Mouse (Mus musculus) cerebellum, adult 8-10 months (tissue): ENCODE measurements around the gene Tmem201.
A peak's percentile ranks its signal among the peaks of the same experiment; 100 is the strongest.
"Not testable (repeated sequence)": the region's sequence is repeated elsewhere in the genome, so short reads cannot be mapped to it uniquely, and the experiment has no call there.

Experiments used
- DNase-seq: peaks from one replicate; pipeline ENCODE4 v3.0.0; 2022

The Tmem201 gene

DNA sequence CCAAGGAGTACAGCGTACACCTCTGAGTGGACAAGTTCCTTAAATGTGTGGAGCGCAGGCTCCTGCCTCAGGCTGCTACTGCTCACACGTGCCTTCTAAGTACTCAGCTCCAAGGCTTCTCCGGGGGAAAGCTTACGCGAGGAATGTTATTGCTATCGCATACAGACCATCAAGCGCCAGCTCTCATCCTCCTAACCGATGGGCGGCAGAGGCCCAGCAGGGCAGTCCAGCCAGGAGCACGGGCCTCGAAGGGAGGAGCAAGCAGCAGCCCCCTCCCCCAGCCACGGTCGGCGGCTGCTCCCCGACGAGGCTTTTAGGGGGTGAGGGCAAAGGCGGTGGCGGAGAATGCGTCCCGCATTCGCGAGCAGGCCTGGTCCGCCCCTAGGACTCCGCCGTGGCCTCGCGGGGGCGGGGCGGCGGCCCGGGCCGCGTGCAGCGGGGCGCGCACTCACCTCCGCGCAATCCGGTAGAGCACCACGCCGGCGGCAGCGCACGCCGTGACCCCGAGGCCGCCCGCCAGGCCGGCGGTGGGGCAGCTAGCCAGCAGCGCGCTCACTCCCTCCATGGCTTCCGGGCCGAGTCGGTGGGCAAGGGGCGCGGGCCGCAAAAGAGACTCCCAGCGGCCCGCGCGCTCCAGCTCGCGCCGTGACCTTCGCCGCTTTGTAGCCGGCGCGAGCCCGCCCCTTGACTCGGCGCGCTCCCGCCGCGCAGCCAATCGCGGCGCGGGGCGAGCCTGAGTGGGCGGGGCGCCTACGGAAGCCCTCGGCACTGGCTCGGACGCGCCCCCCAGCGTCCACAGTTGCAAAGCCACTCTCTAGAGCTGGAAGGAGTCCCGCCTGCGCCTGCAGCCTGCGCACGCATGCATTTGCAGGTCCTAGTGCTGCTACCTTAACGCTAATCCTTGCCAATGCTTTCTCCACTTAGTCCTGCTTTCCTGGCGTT lies at the start of gene Tmem201:
Gene Tmem201 (minus strand): TSS at position 662 of the 942 bp plus-strand sequence.
- peak; percentile 97 for DNase-seq

DNA sequence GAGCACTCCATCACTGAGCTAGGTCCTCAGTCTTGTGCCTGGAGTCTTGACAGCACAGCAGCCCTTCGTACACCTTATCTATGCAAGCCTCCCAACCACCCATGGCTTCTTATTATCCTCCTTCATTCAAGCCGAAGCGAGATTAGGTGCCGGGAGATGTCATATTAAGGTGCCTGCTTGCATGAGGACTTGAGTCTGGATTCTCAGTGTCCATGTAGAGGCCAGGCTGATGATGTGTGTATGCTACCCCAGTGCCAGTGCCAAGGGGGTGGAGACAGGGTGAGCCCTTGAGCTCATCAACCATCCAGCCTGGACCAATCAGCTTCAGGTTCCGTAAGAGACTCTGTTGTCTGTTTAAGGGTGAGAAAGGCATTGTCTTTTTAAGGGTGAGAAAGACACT lies 47.1 kb upstream of the Tmem201 start:
- DNase-seq, result no peak

- no peak for DNase-seq
These were observed 46.5 kb upstream of the Tmem201 start for GRCm38 (mm10) chr4:149784371-149784770.

- no peak for DNase-seq
These were observed 45.1 kb upstream of the Tmem201 start for GRCm38 (mm10) chr4:149782975-149783374.

DNA sequence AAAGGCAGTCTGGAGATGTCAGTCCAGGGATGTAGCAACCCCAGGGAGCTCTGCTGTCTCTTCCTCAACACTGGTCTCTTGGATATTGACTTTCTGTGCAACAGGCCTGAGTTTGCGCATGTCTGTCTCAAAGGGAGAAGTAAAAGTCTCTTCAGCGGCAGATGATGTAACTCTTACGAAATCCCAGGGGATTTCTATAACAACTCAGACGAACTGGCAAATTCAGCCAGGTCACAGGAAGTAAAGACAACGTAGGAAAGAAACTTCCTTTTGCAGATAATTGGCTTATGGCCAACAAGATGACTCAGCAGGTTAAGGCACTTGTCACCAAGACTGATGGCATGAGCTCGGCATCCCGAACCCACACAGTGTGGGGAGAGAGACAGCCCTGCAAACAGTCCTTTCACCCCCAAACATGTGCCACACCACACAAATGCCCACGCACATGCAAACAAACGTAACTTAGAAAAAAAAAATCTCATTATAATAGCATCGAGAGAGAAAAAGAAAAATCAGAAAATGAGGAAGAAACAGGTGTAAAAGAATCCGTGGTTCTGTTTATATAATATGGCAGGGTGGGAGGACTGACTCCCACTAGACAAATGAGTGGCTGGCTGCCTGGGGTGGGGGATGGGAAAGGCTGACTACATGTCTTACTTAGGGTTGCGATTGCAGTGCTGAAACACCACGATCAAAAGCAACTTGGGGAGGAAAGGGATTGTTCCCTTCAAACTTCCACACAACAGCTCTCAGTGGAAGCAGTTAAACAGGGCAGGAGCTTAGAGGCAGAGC lies 42.9 kb upstream of the Tmem201 start:
- no peak for DNase-seq

DNA sequence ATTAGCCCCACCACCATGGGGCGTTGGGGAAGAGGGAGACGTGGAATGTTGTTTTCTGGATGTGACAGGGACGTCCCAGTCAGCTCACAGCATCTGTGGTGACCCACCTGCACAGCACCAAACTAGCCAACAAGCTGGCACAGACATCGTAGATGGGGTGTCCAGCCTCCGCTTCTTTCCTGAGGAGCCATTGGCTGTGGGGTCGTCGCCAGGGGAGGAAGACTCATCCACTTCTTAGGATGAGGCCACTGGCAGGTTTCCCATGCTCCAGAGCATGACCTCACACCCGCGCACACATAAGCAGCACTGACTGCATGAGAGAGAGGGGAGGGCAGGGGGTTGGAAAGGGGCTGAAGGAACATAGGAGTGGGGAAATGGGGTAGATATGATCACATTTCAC lies 42.1 kb upstream of the Tmem201 start:
- no peak for DNase-seq

GRCm38 (mm10) chr4:149777126-149777525 lies 39.3 kb upstream of the Tmem201 start:
- no peak for DNase-seq

DNA sequence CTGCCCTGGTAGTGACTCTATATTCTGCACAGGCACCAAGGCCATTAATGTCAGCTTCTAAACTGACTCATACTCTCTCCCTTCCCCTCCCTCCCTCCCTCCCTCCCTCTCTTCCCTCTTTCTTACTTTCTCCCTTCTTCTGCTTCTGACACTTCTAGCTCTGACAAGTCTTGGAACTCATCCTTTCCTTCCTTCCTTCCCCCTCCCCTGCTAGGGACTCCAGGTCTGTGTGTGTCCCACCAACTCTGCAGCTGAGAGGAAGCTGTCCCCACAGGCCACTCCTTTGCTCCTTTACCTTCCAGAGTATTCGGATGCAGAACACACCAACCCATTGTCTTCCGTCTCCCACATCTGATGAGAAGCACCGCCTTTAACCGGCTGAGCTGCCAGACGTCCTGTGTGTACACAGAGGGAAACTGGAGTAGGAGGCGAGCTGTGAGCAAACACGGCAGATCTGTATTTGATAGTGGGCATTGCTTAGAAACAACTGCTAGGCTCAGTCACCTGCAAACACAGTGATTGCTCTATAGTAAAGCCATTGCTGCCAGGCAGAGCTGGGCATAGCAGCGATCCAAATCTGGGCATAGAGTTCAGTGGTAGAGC lies 38.0 kb upstream of the Tmem201 start:
- DNase-seq, result no peak

GRCm38 (mm10) chr4:149775330-149775729 lies 37.5 kb upstream of the Tmem201 start:
- no peak for DNase-seq

- peak; percentile 98 for DNase-seq
These were observed 36.2 kb upstream of the Tmem201 start, which contains the start of gene Slc25a33 for GRCm38 (mm10) chr4:149774094-149774470. Gene Slc25a33, minus strand, starts transcription at chr4:149774277.

GRCm38 (mm10) chr4:149773408-149774093 lies 35.7 kb upstream of the Tmem201 start:
- DNase-seq, result no peak

GRCm38 (mm10) chr4:149772394-149772793 lies 34.5 kb upstream of the Tmem201 start:
- DNase-seq, result no peak

DNA sequence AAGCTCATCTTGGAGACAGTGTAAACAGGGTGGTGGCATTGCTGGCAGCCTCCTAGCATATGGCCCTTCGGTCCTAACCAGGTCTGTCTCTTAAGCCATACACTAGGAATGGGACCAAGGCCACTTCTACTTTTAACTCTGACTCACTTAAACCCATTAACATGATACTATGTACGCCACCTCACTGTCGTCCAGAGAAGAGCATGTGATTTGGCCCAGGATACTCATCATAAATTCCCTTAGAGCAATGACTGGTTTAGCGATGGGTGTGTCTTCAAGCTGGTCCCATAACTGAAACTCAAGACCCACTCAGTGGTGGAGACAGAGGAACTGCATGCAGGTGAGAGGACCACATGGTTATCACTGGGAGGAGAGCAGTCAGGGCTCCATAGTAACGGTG lies 27.4 kb upstream of the Tmem201 start:
- DNase-seq, result no peak

- DNase-seq, result no peak
These were observed 25.5 kb upstream of the Tmem201 start for GRCm38 (mm10) chr4:149763335-149763734.

DNA sequence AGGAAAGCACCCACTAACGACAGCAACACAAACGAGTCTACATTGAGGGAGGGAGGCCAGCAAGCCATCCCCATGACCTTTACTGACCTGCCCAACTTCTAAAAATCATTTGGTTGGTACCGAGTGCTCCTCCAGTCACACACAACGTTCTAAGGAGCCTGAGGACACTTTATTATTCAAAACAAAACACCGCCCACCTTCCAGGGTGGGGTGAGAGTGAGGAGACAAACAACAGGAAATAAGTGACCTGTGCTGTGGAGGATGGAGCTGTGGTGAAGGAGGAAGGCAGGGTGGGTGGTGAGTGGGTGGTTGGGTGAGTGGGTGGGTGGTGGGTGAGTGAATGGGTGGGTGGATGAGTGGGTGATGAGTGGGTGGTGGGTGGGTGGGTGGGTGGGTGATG lies 21.7 kb upstream of the Tmem201 start:
- DNase-seq, result no peak

DNA sequence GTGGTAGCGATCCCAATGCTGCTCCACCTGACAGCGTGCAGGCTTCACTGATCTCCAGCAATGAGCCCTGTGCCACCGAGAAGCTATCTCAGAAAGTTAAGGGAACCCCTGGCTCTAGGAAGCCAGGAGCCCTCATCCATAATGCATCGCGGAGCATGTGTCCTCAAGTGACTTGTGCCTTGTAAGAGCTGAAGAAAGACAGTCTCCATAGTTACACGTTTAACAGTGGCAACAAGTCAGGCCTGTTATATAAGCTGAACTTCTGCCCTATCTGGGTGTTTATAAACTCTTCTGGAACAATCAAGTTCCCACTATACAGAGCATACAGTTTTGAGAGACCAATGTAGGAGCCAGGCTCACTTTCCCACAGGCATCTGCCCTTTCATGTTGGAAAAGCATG lies 20.6 kb upstream of the Tmem201 start:
- no peak for DNase-seq

DNA sequence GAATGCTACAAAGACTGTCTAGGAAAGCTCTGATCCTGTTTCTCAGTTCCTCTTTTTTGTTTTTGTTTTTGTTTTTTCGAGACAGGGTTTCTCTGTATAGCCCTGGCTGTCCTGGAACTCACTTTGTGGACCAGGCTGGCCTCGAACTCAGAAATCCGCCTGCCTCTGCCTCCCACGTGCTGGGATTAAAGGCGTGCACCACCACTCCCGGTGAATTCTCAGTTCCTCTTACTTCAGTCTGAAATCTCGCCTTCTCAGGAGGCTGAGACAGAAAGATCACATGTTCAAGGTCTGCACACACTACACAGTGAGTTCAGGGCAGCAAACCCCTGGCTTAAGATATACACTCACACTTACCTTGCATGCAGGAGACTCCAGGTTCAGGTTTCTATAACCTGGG lies 18.7 kb upstream of the Tmem201 start:
- DNase-seq, result not testable (repeated sequence)

DNA sequence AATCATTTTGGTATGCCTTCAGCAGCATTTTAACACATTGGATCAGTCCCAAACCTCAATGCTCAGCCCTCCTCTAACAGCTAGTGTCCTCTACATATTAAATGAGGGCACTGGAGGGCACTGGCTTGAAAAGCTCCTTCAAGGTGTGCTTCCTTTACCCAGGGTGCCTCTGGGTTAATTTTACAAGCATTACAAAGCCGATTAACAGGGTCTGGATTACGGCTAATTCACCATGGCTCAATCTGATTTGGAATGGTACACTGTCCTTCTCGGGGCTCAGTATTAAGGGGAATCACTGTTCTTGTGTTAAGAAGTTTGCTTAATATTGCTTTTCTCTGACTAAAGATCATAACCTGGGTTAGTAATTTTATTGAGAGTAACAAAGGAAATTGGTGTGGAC lies 15.0 kb upstream of the Tmem201 start:
- no peak for DNase-seq

GRCm38 (mm10) chr4:149752124-149752799 lies 14.4 kb upstream of the Tmem201 start:
- peak; percentile 56 for DNase-seq

- no peak for DNase-seq
These were observed 12.8 kb upstream of the Tmem201 start for GRCm38 (mm10) chr4:149750671-149751070.

DNA sequence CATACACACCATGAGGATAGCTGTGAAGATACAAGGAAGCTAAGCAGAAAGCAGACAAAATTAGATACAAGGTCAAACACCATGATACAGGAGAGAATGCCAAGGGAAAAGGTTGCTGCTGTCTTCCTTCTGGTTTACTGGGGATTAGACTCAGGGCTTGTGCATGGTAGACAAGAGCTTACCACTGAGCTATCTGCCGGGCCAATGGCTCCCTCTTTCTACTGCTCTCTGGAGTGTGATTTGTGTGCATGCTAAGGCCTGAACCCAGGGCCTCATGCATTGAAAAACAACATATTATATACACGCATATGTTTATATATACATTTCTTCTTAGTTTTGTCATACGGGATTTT lies 11.8 kb upstream of the Tmem201 start:
- not testable (repeated sequence) for DNase-seq

- no peak for DNase-seq
These were observed 11.3 kb upstream of the Tmem201 start for GRCm38 (mm10) chr4:149749003-149749662.
